Mouse (Mus musculus): ENCODE measurements around the gene Cenpb. TPM values are rescaled to one million over a fixed set of nuclear protein-coding genes. Genes with fewer than 3 reads are reported as not detected.

Gene Cenpb
- total and polyA plus RNA-seq, 2 experiments from 2014 or later, result 14.4 to 112 TPM

DNA sequence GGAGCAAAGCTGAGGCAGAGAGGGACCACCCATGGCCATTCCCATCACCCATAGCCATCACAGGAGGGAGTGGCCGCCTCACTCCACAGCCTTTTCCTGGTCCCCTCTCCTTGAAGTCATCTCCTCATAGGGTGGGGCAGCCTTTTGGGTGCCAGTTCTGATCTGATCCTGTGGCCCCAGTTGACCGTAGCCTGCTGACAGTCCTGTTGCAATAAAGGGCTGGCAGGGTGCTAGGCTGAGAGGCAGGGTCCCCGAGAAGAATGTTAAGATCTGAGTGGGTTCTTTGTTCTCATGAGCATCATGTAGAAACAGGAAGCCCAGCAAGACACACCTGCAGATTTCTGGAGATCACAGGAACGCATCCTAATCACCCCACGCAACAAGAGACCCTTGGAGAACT is 51.7 kb downstream of the Cenpb start:
- no peaks in the 10 kb centered on the region for H3K36me3 ChIP-seq (ENCODE audit: insufficient read depth, low read length)
- H3K4me2 ChIP-seq (ENCODE audit: low read depth, low read length), result peak overlapping the region; percentile 70
- DNase-seq (ENCODE audit: low spot score), result no peak
- no peaks in the 10 kb centered on the region for H3K27me3 ChIP-seq (ENCODE audit: insufficient read depth, low read length)
- no peak for TF ChIP-seq CTCF (IDR thresholded peaks at IDR 0.05; ENCODE audit: low read depth)
- no peak for ATAC-seq
- peaks cover 9% of the 10 kb centered on the region for H3K4me1 ChIP-seq (ENCODE audit: insufficient read depth, low read length)
- H3K9ac ChIP-seq (replicated peaks; ENCODE audit: low read length), result no peak overlapping the region
- no peaks in the 10 kb centered on the region for H3K9me3 ChIP-seq (ENCODE audit: low read length)
- peak overlapping the region; percentile 39 for H3K4me3 ChIP-seq (ENCODE audit: low read length)
- H3K27ac ChIP-seq, result no peak overlapping the region
- WGBS, result 87% methylated on average over 5 of the region's 5 CpGs

DNA sequence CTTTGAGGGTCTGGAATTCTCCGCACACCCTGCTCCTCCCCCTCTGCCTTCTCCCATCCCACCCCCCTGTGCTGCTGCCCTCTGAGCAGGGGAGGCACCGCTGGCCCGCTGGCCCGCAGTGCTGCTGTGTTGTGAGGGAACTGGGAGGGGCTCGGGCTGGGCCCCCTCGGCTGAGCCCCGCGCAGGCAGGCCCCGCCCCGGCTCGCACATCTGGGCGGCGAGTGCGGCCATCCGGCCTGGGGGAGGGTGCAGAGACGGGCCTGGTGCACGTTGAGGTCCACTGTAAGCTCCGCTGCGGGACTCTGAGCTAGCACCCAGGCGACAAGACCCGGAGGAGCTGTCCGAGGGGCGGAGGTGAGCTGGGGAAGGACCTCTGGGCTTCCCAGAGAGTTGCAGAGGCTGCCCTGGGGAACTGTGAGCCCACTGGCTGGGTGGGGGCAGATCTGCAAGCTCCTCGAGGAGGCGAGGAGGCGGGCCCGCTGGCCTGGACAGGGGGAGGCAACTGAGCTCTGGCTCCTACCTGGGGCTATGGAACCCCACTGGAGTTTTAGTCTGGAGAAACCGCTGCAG is 52.6 kb downstream of the Cenpb start, which contains the start of gene Hspa12b:
Hspa12b (plus strand) TSS at position 120 of the 570 bp plus-strand sequence.
- 4% methylated on average over 28 of the region's 28 CpGs for WGBS
- DNase-seq (ENCODE audit: low spot score), result peak; percentile 9

DNA sequence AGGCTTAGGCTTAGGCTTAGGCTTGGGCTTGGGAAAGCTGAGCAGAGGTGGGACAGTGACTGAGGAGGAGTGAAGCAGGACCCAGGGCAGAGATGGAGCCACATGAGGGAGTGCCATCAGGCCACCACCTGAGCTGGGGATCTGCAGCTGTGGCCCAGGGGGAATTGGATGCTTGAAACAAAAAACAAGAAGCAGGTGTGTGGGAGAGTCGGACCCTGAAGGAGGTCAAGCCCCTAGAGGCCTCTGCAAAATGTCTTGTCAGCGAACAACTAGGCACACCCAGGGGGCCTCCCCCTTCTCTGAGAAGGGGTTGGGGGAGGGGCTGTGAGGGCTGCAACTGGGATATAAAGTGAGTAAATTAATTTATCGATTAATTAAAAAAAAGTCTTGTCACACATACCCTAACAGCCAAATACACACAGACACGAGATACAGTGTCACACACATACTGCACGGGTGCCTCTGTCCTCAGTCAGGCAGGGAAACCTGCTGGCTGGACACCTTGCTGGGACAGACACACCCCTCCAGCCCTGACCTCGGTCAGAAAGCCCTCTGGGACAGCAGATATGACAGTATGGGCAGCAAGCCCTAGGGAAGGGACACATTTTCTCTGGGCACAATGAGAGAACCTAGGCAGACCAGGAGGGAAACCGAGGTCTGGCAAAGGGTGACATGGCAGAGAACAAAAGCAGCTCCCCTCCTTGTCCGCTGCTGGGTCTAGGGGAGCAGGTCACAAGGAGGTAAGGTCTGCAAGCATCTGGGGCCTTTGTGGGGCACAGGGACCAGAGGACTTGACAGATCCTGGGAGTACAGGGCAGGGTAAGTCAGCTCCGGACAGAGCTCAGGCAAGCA is 53.7 kb downstream of the Cenpb start:
- Histone ChIP-seq H3K9ac (replicated peaks; ENCODE audit: low read length) (no peak overlapping the region), H3K27me3 (ENCODE audit: insufficient read depth, low read length) (no peaks in the 10 kb centered on the region), H3K9me3 (ENCODE audit: low read length) (no peaks in the 10 kb centered on the region), H3K27ac (no peak overlapping the region), H3K4me2 (ENCODE audit: low read depth, low read length) (no peak overlapping the region), H3K36me3 (ENCODE audit: insufficient read depth, low read length) (no peaks in the 10 kb centered on the region), H3K4me3 (ENCODE audit: low read length) (no peak overlapping the region), H3K4me1 (ENCODE audit: insufficient read depth, low read length) (peaks cover 9% of the 10 kb centered on the region)
- DNase-seq (ENCODE audit: low spot score), result no peak
- peak; percentile 53; the same call in 1 of the 2 replicates for ATAC-seq
- no peak for TF ChIP-seq CTCF (IDR thresholded peaks at IDR 0.05; ENCODE audit: low read depth)
- 47% methylated on average over 9 of the region's 9 CpGs for WGBS

More for the DNA sequence above, 52.6 kb downstream of the Cenpb start, which contains the start of gene Hspa12b:
- H3K4me3 ChIP-seq (ENCODE audit: low read length), result peak within 1 kb of the TSS; percentile 39
- H3K27me3 ChIP-seq (ENCODE audit: insufficient read depth, low read length), result no peaks in the 10 kb centered on the region
- H3K9ac ChIP-seq (replicated peaks; ENCODE audit: low read length), result peak within 1 kb of the TSS; percentile 54
- no peak for TF ChIP-seq CTCF (IDR thresholded peaks at IDR 0.05; ENCODE audit: low read depth)
- H3K9me3 ChIP-seq (ENCODE audit: low read length), result no peaks in the 10 kb centered on the region
- H3K27ac ChIP-seq, result peak within 1 kb of the TSS; percentile 45; the same call in 1 of the 2 replicates
- peak; percentile 48 for ATAC-seq
- peaks cover 9% of the 10 kb centered on the region for H3K4me1 ChIP-seq (ENCODE audit: insufficient read depth, low read length)
- peak within 1 kb of the TSS; percentile 70 for H3K4me2 ChIP-seq (ENCODE audit: low read depth, low read length)
- no peaks in the 10 kb centered on the region for H3K36me3 ChIP-seq (ENCODE audit: insufficient read depth, low read length)

Other genes with a start within 250 kb of the Cenpb start
- gene Gfra4, start 137.0 kb downstream of the Cenpb start, total RNA-seq (2014; rRNA removed), result 72.6 and 83.3 TPM in 2 replicates
- gene Gfra4, start 137.0 kb downstream of the Cenpb start, polyA plus RNA-seq (2015; fragmentation: Nextera tagmentation; extraction: Ambion mirVana), result 52.0 and 57.1 TPM in 2 replicates
- gene Adam33, start 116.3 kb downstream of the Cenpb start, total RNA-seq (2014; rRNA removed), result 0.72 and 1.9 TPM in 2 replicates
- 1.5 and 1.8 TPM in 2 replicates for gene Adam33, start 116.3 kb downstream of the Cenpb start, polyA plus RNA-seq (2015; fragmentation: Nextera tagmentation; extraction: Ambion mirVana)
- gene Siglec1, start 93.3 kb downstream of the Cenpb start, total RNA-seq (2014; rRNA removed), result 0.75 and 0.99 TPM in 2 replicates
- gene Siglec1, start 93.3 kb downstream of the Cenpb start, polyA plus RNA-seq (2015; fragmentation: Nextera tagmentation; extraction: Ambion mirVana), result 0.19 and 0.28 TPM in 2 replicates
- gene Hspa12b, start 52.8 kb downstream of the Cenpb start, total RNA-seq (2014; rRNA removed), result 7.2 and 11.2 TPM in 2 replicates
- gene Hspa12b, start 52.8 kb downstream of the Cenpb start, polyA plus RNA-seq (2015; fragmentation: Nextera tagmentation; extraction: Ambion mirVana), result 3.3 and 3.7 TPM in 2 replicates
- gene Gm11037, start 46.6 kb downstream of the Cenpb start, total RNA-seq (2014; rRNA removed), result not detected in 2 replicates
- gene Gm11037, start 46.6 kb downstream of the Cenpb start, polyA plus RNA-seq (2015; fragmentation: Nextera tagmentation; extraction: Ambion mirVana), result not detected in 2 replicates
- gene 1700037H04Rik, start 20.0 kb downstream of the Cenpb start, total RNA-seq (2014; rRNA removed), result 155 and 157 TPM in 2 replicates
- 76.0 and 79.3 TPM in 2 replicates for gene 1700037H04Rik, start 20.0 kb downstream of the Cenpb start, polyA plus RNA-seq (2015; fragmentation: Nextera tagmentation; extraction: Ambion mirVana)
- 18.2 TPM in 2 replicates for gene Cdc25b, start 6.9 kb upstream of the Cenpb start, total RNA-seq (2014; rRNA removed)
- 22.2 and 24.0 TPM in 2 replicates for gene Cdc25b, start 6.9 kb upstream of the Cenpb start, polyA plus RNA-seq (2015; fragmentation: Nextera tagmentation; extraction: Ambion mirVana)
- 15.5 and 17.3 TPM in 2 replicates for gene Spef1, start 7.2 kb upstream of the Cenpb start, total RNA-seq (2014; rRNA removed)
- gene Spef1, start 7.2 kb upstream of the Cenpb start, polyA plus RNA-seq (2015; fragmentation: Nextera tagmentation; extraction: Ambion mirVana), result 7.8 and 8.9 TPM in 2 replicates
- 63.0 and 67.6 TPM in 2 replicates for gene Ap5s1, start 27.0 kb upstream of the Cenpb start, total RNA-seq (2014; rRNA removed)
- 37.1 and 37.5 TPM in 2 replicates for gene Ap5s1, start 27.0 kb upstream of the Cenpb start, polyA plus RNA-seq (2015; fragmentation: Nextera tagmentation; extraction: Ambion mirVana)
- gene Mavs, start 54.0 kb upstream of the Cenpb start, total RNA-seq (2014; rRNA removed), result 11.3 and 17.4 TPM in 2 replicates
- gene Mavs, start 54.0 kb upstream of the Cenpb start, polyA plus RNA-seq (2015; fragmentation: Nextera tagmentation; extraction: Ambion mirVana), result 6.1 and 6.7 TPM in 2 replicates
- gene Pank2, start 82.4 kb upstream of the Cenpb start, total RNA-seq (2014; rRNA removed), result 33.6 and 35.2 TPM in 2 replicates
- gene Pank2, start 82.4 kb upstream of the Cenpb start, polyA plus RNA-seq (2015; fragmentation: Nextera tagmentation; extraction: Ambion mirVana), result 24.9 and 26.5 TPM in 2 replicates
- gene Rnf24, start 172.8 kb upstream of the Cenpb start, total RNA-seq (2014; rRNA removed), result 15.5 and 21.8 TPM in 2 replicates
- 8.2 and 10.1 TPM in 2 replicates for gene Rnf24, start 172.8 kb upstream of the Cenpb start, polyA plus RNA-seq (2015; fragmentation: Nextera tagmentation; extraction: Ambion mirVana)